Mouse (Mus musculus) effector memory CD4-positive, alpha-beta T cell, adult 5 months (primary cell): ENCODE data around the gene Gpr160. TPM values are rescaled to one million over a fixed set of nuclear protein-coding genes. Genes with fewer than 3 reads are reported as not detected.

Experiments used
- polyA plus RNA-seq: library from polyadenylated mRNA; unstranded; fragments of 100-300 nt; shearing (Covaris generic); gene quantifications from one replicate; pipeline ENCODE4 v1.2.1, GENCODE M21; 2017

Gene Gpr160
- 2.7 TPM for polyA plus RNA-seq

DNA sequence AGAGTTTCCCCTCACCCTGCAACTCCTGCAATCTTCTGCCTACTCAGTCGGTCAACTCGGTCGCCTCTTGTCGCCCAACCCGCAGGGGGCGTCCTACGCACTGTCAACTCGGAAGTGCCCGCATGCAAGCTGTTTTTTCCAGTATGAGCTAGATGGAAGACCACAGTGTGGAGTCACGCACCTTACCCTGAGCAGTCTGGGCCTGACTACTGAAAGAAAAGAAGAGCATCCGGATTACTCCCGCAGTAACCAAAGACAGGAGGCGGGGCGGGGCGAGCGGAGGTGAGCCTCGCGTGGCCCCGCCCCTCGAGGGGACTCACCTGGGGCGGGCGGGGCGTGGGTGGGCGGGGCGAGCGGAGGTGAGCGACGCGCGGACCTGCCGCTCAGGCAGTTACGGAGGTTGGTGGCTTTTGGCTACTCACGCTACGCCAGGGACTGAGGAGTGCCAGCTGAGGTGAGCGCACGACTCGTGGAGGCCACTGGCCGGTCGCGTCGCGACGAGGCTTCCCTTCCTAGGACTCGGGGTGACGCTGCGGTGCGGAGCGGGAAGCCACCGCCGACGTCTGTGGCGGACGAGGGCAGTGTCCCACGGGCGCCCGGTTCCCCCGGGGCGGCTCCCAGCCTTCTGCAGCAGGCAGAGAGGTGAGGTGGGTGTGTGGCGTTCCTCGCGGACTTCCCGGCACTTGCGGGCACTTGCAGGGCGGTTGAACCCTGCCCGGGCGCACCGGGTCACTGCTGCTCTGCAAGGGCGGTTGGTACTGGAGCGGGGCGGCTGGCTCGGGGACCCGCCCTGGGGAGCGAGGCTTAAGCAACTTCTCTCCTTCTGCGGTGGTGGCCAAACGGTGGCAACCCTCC, at the start of gene Gpr160:
Gene Gpr160 (plus strand): TSS at position 347 of the 855 bp plus-strand sequence.

Other genes starting within 250 kb of the Gpr160 start
- not detected for gene Lrriq4, start 211.4 kb upstream of the Gpr160 start, polyA plus RNA-seq
- not detected for gene Lrrc34, start 208.1 kb upstream of the Gpr160 start, polyA plus RNA-seq
- 0.11 TPM for gene Lrrc31, start 156.1 kb upstream of the Gpr160 start, polyA plus RNA-seq
- gene Samd7, start 109.7 kb upstream of the Gpr160 start, polyA plus RNA-seq: not detected
- 124 TPM for gene Sec62, start 63.1 kb upstream of the Gpr160 start, polyA plus RNA-seq
- 33.3 TPM for gene Phc3, start 113.5 kb downstream of the Gpr160 start, polyA plus RNA-seq
- gene Prkci, start 139.8 kb downstream of the Gpr160 start, polyA plus RNA-seq: 11.4 TPM
- 219 TPM for gene Skil, start 239.1 kb downstream of the Gpr160 start, polyA plus RNA-seq